Mouse (Mus musculus) megakaryocyte, embryonic 14.5 days (primary cell): ENCODE data around the gene Ltbp2.

Source experiments
- FLI1 ChIP-seq: IDR thresholded peaks from 2 replicates; pipeline ENCODE4 v1.6.1; 2012; ENCODE audit warnings: low read length, inconsistent platforms, mixed read lengths
- GATA1 ChIP-seq: IDR thresholded peaks from 3 replicates; pipeline ENCODE4 v1.6.1; 2012; ENCODE audit warnings: mixed read lengths, low read length, inconsistent platforms, borderline replicate concordance

- TF ChIP-seq FLI1 (no peak), GATA1 (no peak)
Observed at GRCm38 (mm10) chr12:84835626-84836025, 40.7 kb downstream of the Ltbp2 start.
